In genomic region chr2:118709655-118710221, GRCm38 (mm10) we compare ENCODE assay signal across 24 mouse cellular contexts. TPM values are rescaled to one million over a fixed set of nuclear protein-coding genes. Genes with fewer than 3 reads are reported as not detected.
DNase-seq lines count a peak whose midpoint lies in the region; ATAC-seq and TF ChIP-seq lines count a peak whose summit lies in the region.
"Had no signal": no experiment of that assay in that cellular context is flagged by ENCODE, and none has a peak within 500 bp of the region (broad histone marks: within the 10 kb centered on the region; RNA-seq: fewer than 3 reads in every experiment).

No protein-coding gene starts in this region.

- no peaks in the 10 kb centered on the region for H3K36me3 ChIP-seq in kidney, embryonic 16.5 days (ENCODE audit: insufficient read depth, low read length)
- peaks cover 87% of the 10 kb centered on the region for H3K36me3 ChIP-seq in megakaryocyte, embryonic 14.5 days (replicated peaks; ENCODE audit: low read length)
- H3K36me3 ChIP-seq in midbrain, postnatal 0 days (ENCODE audit: insufficient read depth, low read length) = no peaks in the 10 kb centered on the region
- H3K36me3 ChIP-seq: hindbrain, embryonic 15.5 days; limb, embryonic 15.5 days; stomach, embryonic 15.5 days had no signal

- no peak for TF ChIP-seq CTCF in midbrain, postnatal 0 days (IDR thresholded peaks at IDR 0.05)

- no peaks in the 10 kb centered on the region for H3K9me3 ChIP-seq in kidney, embryonic 16.5 days (ENCODE audit: low read length)
- no peaks in the 10 kb centered on the region for H3K9me3 ChIP-seq in megakaryocyte, embryonic 14.5 days
- H3K9me3 ChIP-seq in midbrain, postnatal 0 days (ENCODE audit: low read length) = no peaks in the 10 kb centered on the region
- H3K9me3 ChIP-seq: forebrain, embryonic 13.5 days; hindbrain, embryonic 15.5 days; limb, embryonic 15.5 days; stomach, embryonic 15.5 days had no signal

- WGBS in kidney, embryonic 16.5 days = 27% methylated on average over 4 of the region's 4 CpGs
- WGBS in midbrain, postnatal 0 days = 62% methylated on average over 4 of the region's 4 CpGs

- peaks cover 87% of the 10 kb centered on the region for H3K27me3 ChIP-seq in kidney, embryonic 16.5 days (ENCODE audit: insufficient read depth, low read length)
- peaks cover 12% of the 10 kb centered on the region for H3K27me3 ChIP-seq in megakaryocyte, embryonic 14.5 days (replicated peaks)
- H3K27me3 ChIP-seq in midbrain, postnatal 0 days (ENCODE audit: insufficient read depth, low read length) = peaks cover 66% of the 10 kb centered on the region

- peaks cover 26% of the 10 kb centered on the region for H3K4me1 ChIP-seq in kidney, embryonic 16.5 days (ENCODE audit: insufficient read depth, low read length)
- H3K4me1 ChIP-seq in megakaryocyte, embryonic 14.5 days = peaks cover 83% of the 10 kb centered on the region
- peaks cover 9% of the 10 kb centered on the region; the same call in 1 of the 2 replicates for H3K4me1 ChIP-seq in midbrain, postnatal 0 days (ENCODE audit: insufficient read depth, low read length)

- no peak overlapping the region for H3K9ac ChIP-seq in kidney, embryonic 16.5 days (replicated peaks; ENCODE audit: low read length)
- no peak overlapping the region for H3K9ac ChIP-seq in midbrain, postnatal 0 days (replicated peaks; ENCODE audit: low read length, poor library complexity, severe bottlenecking)
- H3K9ac ChIP-seq: forebrain, embryonic 13.5 days; hindbrain, embryonic 15.5 days; limb, embryonic 15.5 days; stomach, embryonic 15.5 days had no signal

- peak; percentile 17; the same call in 1 of the 2 replicates for ATAC-seq in kidney, embryonic 16.5 days (ENCODE audit: low FRiP score, low TSS enrichment)
- ATAC-seq in midbrain, postnatal 0 days (ENCODE audit: low FRiP score) = no peak
- ATAC-seq: forebrain, embryonic 13.5 days; midbrain, embryonic 16.5 days; Patski had no signal

- no peak overlapping the region for H3K4me2 ChIP-seq in kidney, embryonic 16.5 days (replicated peaks; ENCODE audit: low read depth, low read length)
- H3K4me2 ChIP-seq in midbrain, postnatal 0 days (ENCODE audit: low read depth, low read length, poor library complexity, severe bottlenecking) = no peak overlapping the region
- H3K4me2 ChIP-seq: limb, embryonic 15.5 days had no signal

- H3K27ac ChIP-seq in kidney, embryonic 16.5 days (ENCODE audit: low read length) = no peak overlapping the region
- no peak overlapping the region for H3K27ac ChIP-seq in midbrain, postnatal 0 days (ENCODE audit: low read depth, low read length)
- H3K27ac ChIP-seq: forebrain, embryonic 13.5 days; hindbrain, embryonic 15.5 days; kidney, postnatal 0 days; left cerebral cortex, adult 2 months; limb, embryonic 15.5 days; stomach, embryonic 15.5 days had no signal

- no peak overlapping the region for H3K4me3 ChIP-seq in kidney, embryonic 16.5 days (ENCODE audit: low read length)
- peak overlapping the region; percentile 31 for H3K4me3 ChIP-seq in megakaryocyte, embryonic 14.5 days (replicated peaks)
- no peak overlapping the region for H3K4me3 ChIP-seq in midbrain, postnatal 0 days (ENCODE audit: low read depth, low read length)
- H3K4me3 ChIP-seq: forebrain, embryonic 13.5 days; hindbrain, embryonic 15.5 days; left cerebral cortex, adult 2 months; limb, embryonic 15.5 days; stomach, embryonic 15.5 days had no signal

- peak; percentile 43 for DNase-seq in adrenal gland, postnatal 14 days
- DNase-seq in adrenal gland, postnatal 25 days = no peak
- DNase-seq in kidney, postnatal 14 days = no peak
- peak; percentile 76 for DNase-seq in 416B (ENCODE audit: low read depth)
- no peak for DNase-seq in midbrain, postnatal 0 days (ENCODE audit: low spot score)
- DNase-seq: adrenal gland, postnatal 10 days; cerebellum, adult 9-10 months; lung, adult 2 months; thymus, adult 2 months; thymus, postnatal 4 days had no signal

RNA-seq across cellular contexts. Expression of gene Ankrd63, which starts 6.0 kb away (rescaled TPM):
- 0.15 and 0.30 TPM in 2 replicates for total RNA-seq in adrenal gland, postnatal 14 days (2021)
- total RNA-seq in adrenal gland, postnatal 25 days (2021) = 0.27 and 0.67 TPM in 2 replicates
- 0.25 and 0.30 TPM in 2 replicates for polyA plus RNA-seq in kidney, embryonic 16.5 days (2015; fragmentation: Nextera tagmentation; extraction: Ambion mirVana)
- polyA plus RNA-seq in megakaryocyte, embryonic 14.5 days (2012; ENCODE audit: insufficient read depth, low replicate concordance) = 0.30 and 0.55 TPM in 2 replicates
- 0.22 TPM in 1 of 2 replicates, not detected in the other for total RNA-seq in midbrain, postnatal 0 days (2014; rRNA removed)
- 0.04 TPM in 1 of 2 replicates, not detected in the other for polyA plus RNA-seq in midbrain, postnatal 0 days (2015; fragmentation: Nextera tagmentation; extraction: Ambion mirVana)
- total RNA-seq: ES-E14; gastrocnemius, adult 18-20 months had no signal
- polyA plus RNA-seq: midbrain, embryonic 16.5 days; neural tube, embryonic 14.5 days had no signal

RNA-seq across cellular contexts. Expression of gene Plcb2, which starts 18.5 kb away (rescaled TPM):
- 1.1 and 8.7 TPM in 2 replicates for total RNA-seq in adrenal gland, postnatal 14 days (2021)
- 0.76 and 2.1 TPM in 2 replicates for total RNA-seq in adrenal gland, postnatal 25 days (2021)
- 1.4 and 1.7 TPM in 2 replicates for polyA plus RNA-seq in kidney, embryonic 16.5 days (2015; fragmentation: Nextera tagmentation; extraction: Ambion mirVana)
- 14.4 and 25.8 TPM in 2 replicates for polyA plus RNA-seq in megakaryocyte, embryonic 14.5 days (2012; ENCODE audit: insufficient read depth, low replicate concordance)
- total RNA-seq in midbrain, postnatal 0 days (2014; rRNA removed) = 0.52 and 2.4 TPM in 2 replicates
- 0.53 and 0.63 TPM in 2 replicates for polyA plus RNA-seq in midbrain, postnatal 0 days (2015; fragmentation: Nextera tagmentation; extraction: Ambion mirVana)

RNA-seq across cellular contexts. Expression of gene Inafm2, which starts 35.8 kb away (rescaled TPM):
- 28.8 and 30.0 TPM in 2 replicates for total RNA-seq in adrenal gland, postnatal 14 days (2021)
- 33.9 and 37.3 TPM in 2 replicates for total RNA-seq in adrenal gland, postnatal 25 days (2021)
- 15.2 and 16.3 TPM in 2 replicates for polyA plus RNA-seq in kidney, embryonic 16.5 days (2015; fragmentation: Nextera tagmentation; extraction: Ambion mirVana)
- 374 and 820 TPM in 2 replicates for polyA plus RNA-seq in megakaryocyte, embryonic 14.5 days (2012; ENCODE audit: insufficient read depth, low replicate concordance)
- total RNA-seq in midbrain, postnatal 0 days (2014; rRNA removed) = 13.5 and 17.4 TPM in 2 replicates
- polyA plus RNA-seq in midbrain, postnatal 0 days (2015; fragmentation: Nextera tagmentation; extraction: Ambion mirVana) = 12.6 and 13.3 TPM in 2 replicates

RNA-seq across cellular contexts. Expression of gene Pak6, which starts 46.6 kb away (rescaled TPM):
- 10.5 and 12.7 TPM in 2 replicates for total RNA-seq in adrenal gland, postnatal 14 days (2021)
- total RNA-seq in adrenal gland, postnatal 25 days (2021) = 22.6 and 23.1 TPM in 2 replicates
- 0.60 and 1.4 TPM in 2 replicates for polyA plus RNA-seq in kidney, embryonic 16.5 days (2015; fragmentation: Nextera tagmentation; extraction: Ambion mirVana)
- polyA plus RNA-seq in megakaryocyte, embryonic 14.5 days (2012; ENCODE audit: insufficient read depth, low replicate concordance) = 7.2 and 8.5 TPM in 2 replicates
- 107 and 120 TPM in 2 replicates for total RNA-seq in midbrain, postnatal 0 days (2014; rRNA removed)
- 65.5 and 66.1 TPM in 2 replicates for polyA plus RNA-seq in midbrain, postnatal 0 days (2015; fragmentation: Nextera tagmentation; extraction: Ambion mirVana)
- total RNA-seq: gastrocnemius, adult 18-20 months; hematopoietic stem cell, adult 5-6 weeks had no signal

RNA-seq across cellular contexts. Expression of gene Ccdc9b, which starts 52.7 kb away (rescaled TPM):
- total RNA-seq in adrenal gland, postnatal 14 days (2021) = 4.2 and 4.8 TPM in 2 replicates
- total RNA-seq in adrenal gland, postnatal 25 days (2021) = 6.1 and 8.1 TPM in 2 replicates
- 1.3 and 1.4 TPM in 2 replicates for polyA plus RNA-seq in kidney, embryonic 16.5 days (2015; fragmentation: Nextera tagmentation; extraction: Ambion mirVana)
- 0.57 TPM in 1 of 2 replicates, not detected in the other for polyA plus RNA-seq in megakaryocyte, embryonic 14.5 days (2012; ENCODE audit: insufficient read depth, low replicate concordance)
- total RNA-seq in midbrain, postnatal 0 days (2014; rRNA removed) = 1.5 and 3.4 TPM in 2 replicates
- 0.74 and 0.79 TPM in 2 replicates for polyA plus RNA-seq in midbrain, postnatal 0 days (2015; fragmentation: Nextera tagmentation; extraction: Ambion mirVana)

Comparison
In these comparisons a context has a peak if more than half of its experiments do, and no peak if none do; other contexts are left out.
1. DNase-seq: peak in adrenal gland, postnatal 14 days (single experiment) and 416B (single experiment); none in adrenal gland, postnatal 25 days (single experiment), kidney, postnatal 14 days (single experiment) and midbrain, postnatal 0 days (single experiment).